Mouse (Mus musculus) E14TG2a.4 (cell line): ENCODE data around the gene Irf2bpl.

Source experiments
- CTCF ChIP-seq: conservative IDR thresholded peaks from 2 replicates; pipeline ENCODE4 v1.5.1; 2014; ENCODE audit warnings: low read length
- NANOG ChIP-seq: IDR thresholded peaks from 2 replicates; pipeline ENCODE4 v1.6.1; 2014; ENCODE audit warnings: borderline replicate concordance, low read length, mixed read lengths
- POU5F1 ChIP-seq: IDR thresholded peaks from 2 replicates; pipeline ENCODE4 v1.6.1; 2014; ENCODE audit warnings: low read length, borderline replicate concordance

- TF ChIP-seq CTCF (no peak), NANOG (no peak), POU5F1 (no peak)
These were observed 12.1 kb downstream of the Irf2bpl start for GRCm38 (mm10) chr12:86872335-86873040.
